Mouse (Mus musculus) thymus, postnatal 25 days (tissue): ENCODE data around the gene Hacl1.

Source experiments
- DNase-seq: peaks from one replicate; pipeline ENCODE4 v3.0.0; 2022

Gene Hacl1

DNA sequence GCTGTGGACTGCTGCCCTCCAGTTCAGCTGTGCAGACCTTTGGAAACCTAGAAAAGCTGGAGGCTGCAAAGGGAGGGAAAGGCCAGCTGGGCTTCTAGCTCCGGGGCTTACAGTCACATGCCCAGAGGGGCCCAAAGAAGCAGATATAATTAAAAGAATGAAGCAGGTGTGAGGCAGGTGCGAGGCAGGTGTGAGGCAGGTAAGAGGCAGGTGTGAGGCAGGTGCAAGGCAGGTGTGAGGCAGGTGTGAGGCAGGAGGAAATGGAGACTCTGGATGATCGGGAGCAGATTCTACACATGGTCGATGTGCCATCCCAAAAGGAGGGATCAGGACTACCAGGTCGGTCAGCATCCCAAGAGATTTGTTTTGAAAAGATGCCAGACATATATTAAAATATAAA, 69.7 kb downstream of the Hacl1 start:
- peak; percentile 54 for DNase-seq

DNA sequence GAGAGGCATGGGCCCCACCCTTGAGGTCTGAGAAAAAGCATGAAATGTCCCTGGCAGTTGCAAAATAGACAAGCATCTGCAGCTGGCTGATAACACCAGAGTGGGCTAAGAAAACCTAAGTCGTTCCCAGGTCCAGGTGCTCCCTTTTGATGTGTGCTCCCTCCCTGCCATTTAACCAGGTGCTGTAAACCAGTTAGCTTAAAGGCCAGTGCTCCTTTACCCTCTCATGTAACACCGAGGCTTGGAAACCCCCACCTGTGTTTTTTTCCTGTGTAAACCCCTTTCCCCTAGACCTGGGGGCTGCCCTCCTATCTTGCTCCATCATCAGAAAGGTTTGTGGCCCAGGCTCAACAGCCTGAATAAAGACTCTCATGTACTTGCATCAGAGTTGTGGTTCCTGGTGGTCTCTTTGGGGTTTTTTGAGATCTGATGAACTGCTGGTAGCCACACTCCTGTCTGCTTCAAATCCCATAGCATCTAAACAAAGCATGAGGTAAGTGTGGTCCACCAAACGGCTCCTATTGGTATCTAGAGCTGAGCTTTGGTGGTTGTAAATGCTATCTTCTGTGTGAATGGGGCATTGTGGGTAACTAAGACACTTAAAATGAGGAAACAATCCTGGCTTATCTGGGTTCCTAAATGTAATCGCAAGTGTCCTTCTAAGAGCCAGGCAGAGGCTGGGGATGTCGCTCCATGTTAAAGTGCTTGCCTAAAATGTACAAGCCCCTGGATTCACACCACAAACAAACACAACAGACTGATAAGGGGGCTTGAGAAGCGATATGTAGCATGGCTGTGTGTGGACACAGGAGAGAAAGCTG, 70.7 kb downstream of the Hacl1 start:
- peak; percentile 73 for DNase-seq

DNA sequence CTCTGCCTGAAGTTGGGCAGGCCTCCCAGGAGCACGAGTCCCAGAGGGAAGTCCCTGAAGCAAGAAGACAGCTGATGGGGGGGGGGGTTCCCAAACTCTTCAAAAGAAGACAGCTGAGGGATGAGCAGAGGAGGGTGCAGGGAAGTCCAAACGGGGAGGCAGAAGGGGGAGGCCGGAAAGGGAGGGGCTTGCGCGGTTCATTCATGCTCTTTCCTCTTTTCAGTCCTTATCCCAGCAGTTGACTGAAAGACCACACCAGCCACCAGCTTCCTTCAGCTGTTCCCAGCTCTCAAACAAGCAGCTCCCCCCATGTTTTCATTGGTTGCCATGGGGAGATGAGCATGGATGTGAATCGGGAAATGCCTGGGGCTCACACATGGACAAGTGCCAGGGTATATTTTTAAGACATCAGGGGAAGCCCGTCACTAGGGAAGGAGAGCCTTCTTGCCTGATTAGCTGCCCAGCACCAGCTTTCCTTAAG, 71.9 kb downstream of the Hacl1 start:
- peak; percentile 79 for DNase-seq

DNA sequence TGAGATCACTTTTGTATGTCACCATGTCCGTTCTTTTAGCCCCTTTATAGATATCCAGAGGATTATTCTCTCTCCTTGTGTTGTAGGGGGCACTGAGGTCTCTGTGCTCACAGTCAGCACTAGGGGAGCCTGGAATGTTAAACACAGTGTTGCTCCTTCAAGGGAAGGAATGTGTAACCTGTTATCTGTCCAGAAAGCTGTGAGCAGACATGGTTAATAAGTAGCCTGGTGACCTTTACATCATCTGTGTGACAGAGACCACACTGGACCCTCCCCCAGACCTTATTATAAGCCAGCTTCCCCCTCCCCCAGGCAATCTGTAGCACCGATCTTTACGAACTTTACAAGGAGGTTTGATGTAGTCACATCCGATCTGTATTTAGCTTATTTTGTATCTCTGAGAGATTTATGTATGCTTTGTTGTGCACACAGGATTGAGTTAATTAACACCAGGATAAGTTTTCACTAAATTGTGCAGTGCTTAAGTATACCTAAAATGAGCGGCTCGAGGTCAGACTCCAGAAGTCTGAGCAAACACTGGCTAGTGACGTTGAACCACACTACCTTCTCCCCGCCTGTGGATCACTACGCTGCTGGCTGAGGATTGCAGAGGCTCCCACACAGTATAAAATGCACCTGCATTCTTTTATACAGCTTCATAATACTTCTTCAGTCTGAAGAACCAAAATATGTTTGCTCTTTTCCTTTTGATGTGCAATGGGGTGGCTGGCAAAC, 75.4 kb downstream of the Hacl1 start:
- DNase-seq = no peak

DNA sequence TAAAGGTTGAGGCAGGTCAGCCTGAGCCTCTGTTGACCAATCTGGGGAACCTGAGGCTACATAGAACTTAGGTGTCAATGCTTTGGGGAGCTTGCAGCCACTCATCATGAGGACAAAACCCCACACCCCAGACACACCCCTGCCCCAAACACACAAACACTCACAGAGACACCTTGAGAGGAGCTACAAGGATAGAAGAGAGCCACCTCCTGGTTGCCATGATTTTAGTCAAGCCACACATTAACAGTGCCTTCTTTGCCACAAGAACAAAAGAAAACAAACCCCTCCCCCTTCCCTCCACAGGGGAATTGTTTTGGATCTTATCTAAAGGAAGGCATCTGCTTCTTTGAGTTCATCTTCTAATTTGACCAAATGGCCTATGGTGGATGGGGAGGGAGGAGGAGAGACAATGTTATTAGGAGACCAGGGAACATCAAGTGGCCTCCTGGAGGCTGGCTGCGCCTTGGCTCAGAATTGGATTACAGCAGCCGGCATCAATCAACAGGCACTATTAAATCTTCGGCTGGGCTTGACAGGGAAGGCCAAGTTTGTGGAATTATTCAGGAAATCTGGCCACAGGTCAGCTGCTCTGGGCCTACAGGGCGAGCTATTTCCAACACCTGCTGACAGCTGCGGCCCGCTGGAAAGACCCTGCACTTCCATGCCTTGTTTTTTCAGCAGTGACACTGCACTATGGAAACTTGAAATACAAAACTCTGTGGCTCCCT, 76.5 kb downstream of the Hacl1 start:
- DNase-seq = no peak

DNA sequence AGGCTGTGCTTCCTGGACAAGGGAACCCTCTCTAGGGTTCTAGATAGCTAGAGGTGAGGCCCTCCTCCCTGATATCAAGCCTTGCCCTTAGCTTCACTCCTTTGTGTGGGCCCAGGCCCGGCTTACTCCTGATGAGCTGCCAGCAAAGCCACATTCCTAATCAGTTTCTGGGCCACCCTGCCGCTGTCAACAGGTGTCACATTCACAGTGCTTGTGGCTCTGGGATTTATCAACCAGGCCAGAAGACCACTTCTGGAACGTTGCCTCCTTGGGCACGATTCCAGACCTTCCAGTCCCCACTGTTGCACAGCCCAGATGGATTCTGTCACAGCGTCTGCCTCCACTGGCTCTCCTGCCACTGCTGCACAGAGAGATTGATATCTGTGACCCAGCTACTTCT, 80.2 kb downstream of the Hacl1 start:
- DNase-seq = no peak

DNA sequence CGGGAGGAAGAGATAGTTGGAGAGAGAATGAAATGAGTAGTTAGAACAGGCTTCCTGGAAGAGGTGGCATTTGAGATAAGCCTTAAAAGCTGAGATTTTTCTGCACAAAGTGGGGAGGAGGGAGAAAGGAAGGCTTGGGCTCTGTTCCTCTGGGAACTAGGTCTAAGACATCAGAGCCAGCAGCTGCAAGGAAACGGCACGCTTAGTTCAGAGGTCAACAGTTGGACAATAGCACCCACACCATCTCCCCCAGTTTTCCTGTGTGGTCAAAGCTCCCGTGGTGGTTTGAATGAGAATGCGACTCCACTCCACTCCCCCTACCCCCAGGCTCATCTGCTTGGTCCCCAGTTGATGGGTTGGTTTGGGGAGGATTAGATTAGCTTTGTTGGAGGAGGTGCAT, 81.9 kb downstream of the Hacl1 start:
- no peak for DNase-seq

DNA sequence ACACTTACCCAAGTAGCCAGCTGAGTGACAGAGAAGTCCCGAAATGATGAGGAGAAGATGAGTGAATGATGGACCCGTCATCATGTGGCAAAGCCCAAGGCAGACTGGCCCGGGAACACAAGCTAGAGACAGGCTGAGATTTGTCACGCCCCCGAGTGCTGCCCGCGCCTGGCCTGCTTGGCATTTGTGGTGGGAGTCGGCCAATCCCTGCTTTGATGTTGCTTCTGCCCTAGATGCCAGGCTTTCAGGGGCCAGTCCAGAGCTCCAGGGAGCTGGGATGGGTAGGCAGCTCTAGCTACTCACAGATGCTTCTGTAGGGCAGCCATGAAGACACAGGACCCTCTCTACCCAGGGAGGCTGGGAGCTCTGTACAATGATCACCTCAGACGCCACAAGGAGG, 83.3 kb downstream of the Hacl1 start:
- DNase-seq = no peak

DNA sequence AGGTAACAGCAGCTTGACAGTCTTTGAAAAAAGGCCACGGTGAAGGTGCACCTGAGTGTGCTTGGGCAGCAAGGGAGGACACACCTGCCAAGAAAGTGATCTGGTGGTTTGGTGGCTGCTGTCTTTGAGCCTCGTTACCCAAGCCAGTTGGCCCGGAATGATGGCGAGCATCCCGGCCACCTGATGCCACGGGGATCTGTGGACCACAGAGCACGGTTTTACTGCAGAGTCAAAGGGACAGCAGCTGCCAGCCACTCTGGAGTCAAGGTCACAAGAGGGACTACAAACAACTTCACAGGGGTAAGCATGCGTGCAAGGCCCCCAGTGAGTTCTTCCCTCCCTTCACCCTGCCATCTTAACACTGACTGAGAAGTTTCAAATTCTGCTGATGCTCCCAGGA, 83.8 kb downstream of the Hacl1 start:
- peak; percentile 68 for DNase-seq

DNA sequence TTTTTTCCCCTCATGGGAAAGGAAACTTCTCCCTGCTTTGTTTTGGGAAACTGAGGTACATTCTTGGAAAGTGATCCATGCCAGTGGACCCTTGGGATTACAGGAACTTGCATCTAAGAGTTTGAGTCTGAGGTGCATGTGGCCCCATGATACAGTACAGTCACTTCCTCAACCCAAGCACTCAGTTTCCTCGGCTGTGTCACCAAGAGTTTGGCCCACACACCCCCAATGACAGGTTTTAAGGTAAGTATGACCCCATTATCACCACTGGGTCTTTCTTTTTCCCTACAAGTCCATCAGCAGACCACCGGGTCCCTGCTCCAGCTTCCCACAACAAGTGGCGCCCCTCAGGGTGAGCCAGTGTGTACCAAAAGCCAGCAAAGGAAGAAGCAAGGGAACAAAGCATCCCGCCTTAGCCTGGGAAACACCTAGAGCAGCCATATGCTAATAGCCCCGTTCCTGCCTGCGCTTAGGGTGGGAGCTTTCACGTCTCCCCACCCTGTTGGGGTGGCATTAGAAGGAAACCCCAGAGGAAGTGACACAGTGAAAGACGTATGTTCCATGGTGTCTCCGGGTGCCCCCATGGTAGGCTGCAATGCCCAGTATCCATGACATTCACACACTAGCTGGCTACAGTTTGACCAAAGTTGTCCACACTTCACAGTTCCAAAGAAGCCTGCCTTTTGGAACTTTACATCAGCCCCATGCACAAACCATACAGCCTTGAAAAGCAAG, 84.4 kb downstream of the Hacl1 start:
- no peak for DNase-seq

DNA sequence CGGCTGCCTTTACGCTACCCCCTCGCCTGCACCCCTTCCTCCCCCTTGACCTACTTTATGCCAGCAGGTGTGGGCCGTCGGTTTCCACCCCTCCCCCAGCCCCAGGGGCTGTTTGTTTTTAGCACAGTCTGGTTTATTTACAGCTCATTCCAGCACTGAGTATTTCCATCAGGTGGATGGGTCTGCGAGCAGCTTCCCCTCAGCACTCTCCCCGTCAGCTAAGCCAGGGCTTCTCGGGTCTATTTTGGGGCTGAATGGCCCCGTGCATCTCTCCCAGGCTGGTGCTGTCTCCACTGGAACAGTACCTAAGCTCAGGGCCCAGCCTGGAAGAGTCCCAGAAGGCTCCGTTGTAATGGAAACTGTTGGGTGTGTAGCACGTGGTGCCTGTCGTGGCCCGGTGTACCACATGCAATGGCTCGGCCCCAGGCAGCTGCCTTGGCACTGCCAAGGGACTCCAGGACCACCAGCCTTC, 85.1 kb downstream of the Hacl1 start:
- DNase-seq = peak; percentile 95

DNA sequence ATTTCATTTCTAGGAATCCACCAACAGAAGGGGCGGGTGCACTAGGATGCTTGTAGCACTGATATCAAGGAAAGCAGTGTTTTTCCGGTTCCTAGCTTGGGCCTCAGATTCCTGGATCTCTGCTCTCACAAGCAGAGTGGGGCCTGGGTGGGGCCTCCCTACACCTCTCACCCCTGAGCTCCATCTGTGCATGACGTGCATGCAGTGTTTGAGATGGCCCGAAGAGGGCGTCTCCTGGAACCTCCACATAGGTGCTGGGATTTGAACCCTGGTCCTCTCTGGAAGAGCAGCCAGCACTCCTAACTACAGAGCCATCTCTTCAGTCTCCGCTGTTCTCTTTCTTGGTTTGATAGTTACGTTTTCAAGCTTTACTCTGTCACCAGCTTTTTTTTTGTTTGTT, 86.1 kb downstream of the Hacl1 start:
- peak; percentile 76 for DNase-seq
